Mouse (Mus musculus) myocyte (in vitro differentiated cells): ENCODE measurements at regions not wholly inside any gene's neighbourhood (a gene's known extent, or its start where the extent isn't known, plus 50 kb on each side); places are given as distances from the start of the nearest gene placed in this dataset.

Source experiments
- H3K27me3 ChIP-seq: one replicate; pipeline ENCODE4 v1.6.1; 2011; ENCODE audit not compliant: control insufficient read depth, insufficient read depth, insufficient read length
- H3K36me3 ChIP-seq: one replicate; pipeline ENCODE4 v1.6.1; 2011; ENCODE audit not compliant: control insufficient read depth, insufficient read depth
- H3K4me2 ChIP-seq: one replicate; pipeline ENCODE4 v1.6.1; 2011; ENCODE audit warnings: low read depth, control low read depth
- H3K4me3 ChIP-seq: one replicate; pipeline ENCODE4 v1.5.1; 2011; ENCODE audit warnings: mild to moderate bottlenecking, control low read depth, moderate library complexity
- H3K79me2 ChIP-seq: one replicate; pipeline ENCODE4 v1.6.1; 2011; ENCODE audit not compliant: control insufficient read depth, insufficient read depth
- H3ac ChIP-seq: one replicate; pipeline ENCODE4 v1.6.1; 2011; ENCODE audit not compliant: control insufficient read depth, insufficient read length
- CEBPB ChIP-seq: IDR thresholded peaks from 2 replicates; pipeline ENCODE4 v1.6.1; 2011; ENCODE audit warnings: mild to moderate bottlenecking, moderate library complexity; ENCODE audit not compliant: poor library complexity, insufficient read depth, severe bottlenecking
- E2F4 ChIP-seq: IDR thresholded peaks from one replicate; pipeline ENCODE4 v1.6.1; 2011; ENCODE audit warnings: mild to moderate bottlenecking, control low read depth, moderate library complexity; ENCODE audit not compliant: insufficient read depth
- MAX ChIP-seq: IDR thresholded peaks from one replicate; pipeline ENCODE4 v1.6.1; 2011; ENCODE audit warnings: low read depth, mild to moderate bottlenecking, control low read depth
- MYOD1 ChIP-seq, 3 experiments: IDR thresholded peaks; one replicate each; pipeline ENCODE4 v1.6.1; 2011; ENCODE audit warnings: control low read depth in 2 of 3, low read depth in 2 of 3, mild to moderate bottlenecking in 2 of 3, moderate library complexity in 1 of 3; ENCODE audit not compliant: insufficient read length in 2 of 3, control insufficient read depth in 1 of 3
- MYOG ChIP-seq, 3 experiments: IDR thresholded peaks; one replicate each; pipeline ENCODE4 v1.6.1; 2011; ENCODE audit warnings: control low read depth in 2 of 3, low read depth in 2 of 3, mild to moderate bottlenecking in 2 of 3; ENCODE audit not compliant: insufficient read length in 2 of 3, control insufficient read depth in 1 of 3, insufficient read depth in 1 of 3
- POLR2A ChIP-seq: IDR thresholded peaks from one replicate; pipeline ENCODE4 v1.6.1; 2011; ENCODE audit warnings: low read depth, mild to moderate bottlenecking, control low read depth, moderate library complexity; ENCODE audit not compliant: insufficient read length
- POLR2AphosphoS2 ChIP-seq: IDR thresholded peaks from one replicate; pipeline ENCODE4 v1.6.1; 2011; ENCODE audit warnings: low read depth, control low read depth; ENCODE audit not compliant: insufficient read length
- REST ChIP-seq: IDR thresholded peaks from one replicate; pipeline ENCODE4 v1.6.1; 2011; ENCODE audit warnings: mild to moderate bottlenecking, control low read depth, moderate library complexity; ENCODE audit not compliant: insufficient read depth, insufficient read length
- SRF ChIP-seq: IDR thresholded peaks from one replicate; pipeline ENCODE4 v1.6.1; 2011; ENCODE audit warnings: low read depth; ENCODE audit not compliant: control insufficient read depth, insufficient read length
- TCF12 ChIP-seq: IDR thresholded peaks from one replicate; pipeline ENCODE4 v1.6.1; 2011; ENCODE audit warnings: mild to moderate bottlenecking, control low read depth; ENCODE audit not compliant: poor library complexity, insufficient read depth, severe bottlenecking
- TCF3 ChIP-seq: IDR thresholded peaks from one replicate; pipeline ENCODE4 v1.6.1; 2011; ENCODE audit warnings: low read depth, control low read depth; ENCODE audit not compliant: insufficient read length
- USF1 ChIP-seq: IDR thresholded peaks from one replicate; pipeline ENCODE4 v1.6.1; 2011; ENCODE audit warnings: low read depth, mild to moderate bottlenecking, control low read depth, moderate library complexity

GRCm38 (mm10) chr1:185113687-185114086, 90.2 kb upstream of the Rab3gap2 start:
- Histone ChIP-seq H3K27me3 (no peaks in the 10 kb centered on the region), H3ac (no peak overlapping the region), H3K4me2 (no peak overlapping the region), H3K4me3 (no peak overlapping the region), H3K36me3 (no peaks in the 10 kb centered on the region), H3K79me2 (no peaks in the 10 kb centered on the region)
- TF ChIP-seq E2F4 = no peak
- peak in 2 of 3 experiments; percentile 41 to 57 for TF ChIP-seq MYOD1 (IDR thresholded peaks at IDR 0.05; ENCODE audit: control insufficient read depth in 1 of 3, insufficient read length in 2 of 3, low read depth in 2 of 3)

- Histone ChIP-seq H3K27me3 (no peaks in the 10 kb centered on the region), H3K36me3 (no peaks in the 10 kb centered on the region), H3K4me2 (no peak overlapping the region), H3ac (no peak overlapping the region), H3K4me3 (no peak overlapping the region), H3K79me2 (no peaks in the 10 kb centered on the region)
- TF ChIP-seq CEBPB (no peak), TCF3 (no peak), SRF (no peak), MAX (no peak), POLR2A (no peak), MYOG (IDR thresholded peaks at IDR 0.05; ENCODE audit: control insufficient read depth in 1 of 3, insufficient read depth in 1 of 3, insufficient read length in 2 of 3, low read depth in 2 of 3) (no peak), REST (no peak), E2F4 (no peak), TCF12 (no peak), MYOD1 (IDR thresholded peaks at IDR 0.05; ENCODE audit: control insufficient read depth in 1 of 3, insufficient read length in 2 of 3, low read depth in 2 of 3) (no peak), USF1 (no peak), POLR2AphosphoS2 (no peak)
Observed at GRCm38 (mm10) chr1:185112017-185112399, 91.9 kb upstream of the Rab3gap2 start.

GRCm38 (mm10) chr1:185111347-185112016, 92.4 kb upstream of the Rab3gap2 start:
- no peak overlapping the region for H3ac ChIP-seq
- no peak overlapping the region for H3K4me2 ChIP-seq
- TF ChIP-seq TCF12 (no peak), TCF3 (no peak), REST (no peak), E2F4 (no peak), USF1 (no peak), MYOD1 (IDR thresholded peaks at IDR 0.05; ENCODE audit: control insufficient read depth in 1 of 3, insufficient read length in 2 of 3, low read depth in 2 of 3) (no peak), MAX (no peak), POLR2AphosphoS2 (no peak), MYOG (IDR thresholded peaks at IDR 0.05; ENCODE audit: control insufficient read depth in 1 of 3, insufficient read depth in 1 of 3, insufficient read length in 2 of 3, low read depth in 2 of 3) (no peak), CEBPB (no peak), POLR2A (no peak)
- no peaks in the 10 kb centered on the region for H3K36me3 ChIP-seq
- no peaks in the 10 kb centered on the region for H3K27me3 ChIP-seq
- H3K4me3 ChIP-seq = no peak overlapping the region
- no peaks in the 10 kb centered on the region for H3K79me2 ChIP-seq

- H3K4me3 ChIP-seq = no peak overlapping the region
- no peaks in the 10 kb centered on the region for H3K79me2 ChIP-seq
- H3K4me2 ChIP-seq = no peak overlapping the region
- TF ChIP-seq SRF (no peak), TCF12 (no peak)
- no peak overlapping the region for H3ac ChIP-seq
- no peaks in the 10 kb centered on the region for H3K36me3 ChIP-seq
- H3K27me3 ChIP-seq = no peaks in the 10 kb centered on the region
Observed at GRCm38 (mm10) chr1:185104945-185105884, 98.7 kb upstream of the Rab3gap2 start.

- no peak for TF ChIP-seq USF1
- TF ChIP-seq TCF3 = no peak
- no peak for TF ChIP-seq REST
- no peak for TF ChIP-seq MYOG (IDR thresholded peaks at IDR 0.05; ENCODE audit: control insufficient read depth in 1 of 3, insufficient read depth in 1 of 3, insufficient read length in 2 of 3, low read depth in 2 of 3)
- no peak for TF ChIP-seq TCF12
- TF ChIP-seq CEBPB = no peak
- TF ChIP-seq MAX = no peak
- TF ChIP-seq MYOD1 (IDR thresholded peaks at IDR 0.05; ENCODE audit: control insufficient read depth in 1 of 3, insufficient read length in 2 of 3, low read depth in 2 of 3) = no peak
- TF ChIP-seq SRF = no peak
- no peak for TF ChIP-seq POLR2A
- TF ChIP-seq E2F4 = no peak
- TF ChIP-seq POLR2AphosphoS2 = no peak
- Histone ChIP-seq H3K79me2 (no peaks in the 10 kb centered on the region), H3ac (no peak overlapping the region), H3K4me2 (no peak overlapping the region), H3K27me3 (no peaks in the 10 kb centered on the region), H3K4me3 (no peak overlapping the region), H3K36me3 (no peaks in the 10 kb centered on the region)
Observed at GRCm38 (mm10) chr1:185103803-185104202, 100.1 kb upstream of the Rab3gap2 start.
